Mouse (Mus musculus) intestine, postnatal 0 days (tissue): ENCODE measurements at regions not wholly inside any gene's neighbourhood (a gene's known extent, or its start where the extent isn't known, plus 50 kb on each side); places are given as distances from the start of the nearest gene placed in this dataset.

Experiments used
- ATAC-seq: fragments of 200-750 bp; cut with Nextera tagmentation; 2 replicates; pipeline ENCODE4 v1.8.0; 2017; ENCODE audit warnings: mild to moderate bottlenecking, moderate TSS enrichment, moderate library complexity
- H3K27ac ChIP-seq: fragments of 300-500 bp; sonication (generic); 2 replicates; pipeline ENCODE4 v1.5.1; 2014; ENCODE audit warnings: mild to moderate bottlenecking, low read depth, low read length, moderate library complexity
- H3K27me3 ChIP-seq: fragments of 300-500 bp; sonication (generic); replicated peaks from 2 replicates; pipeline ENCODE4 v1.6.1; 2014; ENCODE audit warnings: low read length, mixed read lengths; ENCODE audit not compliant: control insufficient read depth, insufficient read depth
- H3K36me3 ChIP-seq: fragments of 300-500 bp; sonication (generic); 2 replicates; pipeline ENCODE4 v1.6.1; 2014; ENCODE audit warnings: mild to moderate bottlenecking, moderate library complexity; ENCODE audit not compliant: control insufficient read depth, insufficient read depth
- H3K4me1 ChIP-seq: fragments of 300-500 bp; sonication (generic); replicated peaks from 2 replicates; pipeline ENCODE4 v1.6.1; 2014; ENCODE audit warnings: antibody characterized with exemption, low read length, mixed read lengths; ENCODE audit not compliant: control insufficient read depth, insufficient read depth
- H3K4me2 ChIP-seq: fragments of 300-500 bp; sonication (generic); replicated peaks from 2 replicates; pipeline ENCODE4 v1.6.1; 2014; ENCODE audit warnings: low read depth, mild to moderate bottlenecking, moderate library complexity
- H3K4me3 ChIP-seq: fragments of 300-500 bp; sonication (generic); 2 replicates; pipeline ENCODE4 v1.5.1; 2014; ENCODE audit warnings: low read depth, low read length
- H3K9ac ChIP-seq: fragments of 300-500 bp; sonication (generic); 2 replicates; pipeline ENCODE4 v1.6.1; 2014; ENCODE audit warnings: mild to moderate bottlenecking, low read depth, low read length
- H3K9me3 ChIP-seq: fragments of 300-500 bp; sonication (generic); 2 replicates; pipeline ENCODE4 v1.6.1; 2016; ENCODE audit warnings: mixed run types; ENCODE audit not compliant: control insufficient read depth
- CTCF ChIP-seq: sonication (generic); IDR thresholded peaks from 2 replicates; pipeline ENCODE4 v1.5.1; 2016; ENCODE audit warnings: low read depth, mild to moderate bottlenecking, control low read depth, antibody characterized with exemption, moderate library complexity
- WGBS: fragments of 180-500 bp; shearing (Covaris S2); extraction: QIAGEN DNeasy Blood & Tissue Kit; methylation state at CpG from one replicate; pipeline ENCODE4 v1.1.7; 2014; 5-methylcytosine and 5-hydroxymethylcytosine counted together

- Histone ChIP-seq H3K4me1 (no peaks in the 10 kb centered on the region), H3K36me3 (no peaks in the 10 kb centered on the region), H3K27me3 (no peaks in the 10 kb centered on the region), H3K9me3 (no peaks in the 10 kb centered on the region), H3K27ac (no peak overlapping the region), H3K9ac (no peak overlapping the region), H3K4me3 (no peak overlapping the region), H3K4me2 (no peak overlapping the region)
- no peak for TF ChIP-seq CTCF
- 66% methylated on average over 3 of the region's 3 CpGs for WGBS
- no peak for ATAC-seq
Observed at GRCm38 (mm10) chr1:34979350-34979749, 129.6 kb downstream of the Plekhb2 start.

- Histone ChIP-seq H3K4me1 (no peaks in the 10 kb centered on the region), H3K27me3 (no peaks in the 10 kb centered on the region), H3K4me3 (no peak overlapping the region), H3K4me2 (no peak overlapping the region), H3K9me3 (no peaks in the 10 kb centered on the region), H3K9ac (no peak overlapping the region), H3K36me3 (no peaks in the 10 kb centered on the region), H3K27ac (no peak overlapping the region)
- 86% methylated on average over 2 of the region's 2 CpGs for WGBS
- ATAC-seq, result no peak
- TF ChIP-seq CTCF, result no peak
Observed at GRCm38 (mm10) chr1:34981934-34982333, 132.2 kb downstream of the Plekhb2 start.

GRCm38 (mm10) chr1:34982966-34983365 lies 133.2 kb downstream of the Plekhb2 start:
- no peaks in the 10 kb centered on the region for H3K4me1 ChIP-seq
- no peak for ATAC-seq
- TF ChIP-seq CTCF, result no peak
- no peak overlapping the region for H3K4me3 ChIP-seq
- H3K4me2 ChIP-seq, result no peak overlapping the region
- H3K36me3 ChIP-seq, result no peaks in the 10 kb centered on the region
- WGBS, result 81% methylated on average over 2 of the region's 2 CpGs
- no peak overlapping the region for H3K27ac ChIP-seq
- H3K27me3 ChIP-seq, result no peaks in the 10 kb centered on the region
- no peaks in the 10 kb centered on the region for H3K9me3 ChIP-seq
- no peak overlapping the region for H3K9ac ChIP-seq

- H3K27me3 ChIP-seq, result no peaks in the 10 kb centered on the region
- H3K9me3 ChIP-seq, result no peaks in the 10 kb centered on the region
- no peak overlapping the region for H3K4me2 ChIP-seq
- H3K9ac ChIP-seq, result no peak overlapping the region
- no peak overlapping the region for H3K4me3 ChIP-seq
- H3K27ac ChIP-seq, result no peak overlapping the region
- no peaks in the 10 kb centered on the region for H3K36me3 ChIP-seq
- ATAC-seq, result no peak
- 86% methylated on average over 2 of the region's 2 CpGs for WGBS
- TF ChIP-seq CTCF, result no peak
- no peaks in the 10 kb centered on the region for H3K4me1 ChIP-seq
Observed at GRCm38 (mm10) chr1:34986861-34987260, 137.1 kb downstream of the Plekhb2 start.

GRCm38 (mm10) chr1:34987650-34988221 lies 138.0 kb downstream of the Plekhb2 start:
- TF ChIP-seq CTCF, result no peak

GRCm38 (mm10) chr1:34988225-34988624 lies 138.4 kb downstream of the Plekhb2 start:
- H3K4me1 ChIP-seq, result no peaks in the 10 kb centered on the region
- WGBS, result 75% methylated on average over 7 of the region's 7 CpGs
- no peak for ATAC-seq

More at GRCm38 (mm10) chr1:34987650-34988221, 138.0 kb downstream of the Plekhb2 start:
- H3K9me3 ChIP-seq, result no peaks in the 10 kb centered on the region
- H3K27me3 ChIP-seq, result no peaks in the 10 kb centered on the region
- H3K4me2 ChIP-seq, result no peak overlapping the region
- WGBS, result 73% methylated on average over 8 of the region's 8 CpGs
- no peaks in the 10 kb centered on the region for H3K4me1 ChIP-seq
- H3K9ac ChIP-seq, result no peak overlapping the region
- H3K27ac ChIP-seq, result no peak overlapping the region
- no peak for ATAC-seq
- no peaks in the 10 kb centered on the region for H3K36me3 ChIP-seq
- no peak overlapping the region for H3K4me3 ChIP-seq

GRCm38 (mm10) chr1:35000801-35001200 lies 151.0 kb downstream of the Plekhb2 start:
- no peaks in the 10 kb centered on the region for H3K27me3 ChIP-seq
- H3K4me2 ChIP-seq, result no peak overlapping the region
- 82% methylated on average over 1 of the region's 1 CpGs for WGBS

More at GRCm38 (mm10) chr1:34988225-34988624, 138.4 kb downstream of the Plekhb2 start:
- Histone ChIP-seq H3K4me2 (no peak overlapping the region), H3K36me3 (no peaks in the 10 kb centered on the region), H3K27me3 (no peaks in the 10 kb centered on the region), H3K9me3 (no peaks in the 10 kb centered on the region), H3K4me3 (no peak overlapping the region), H3K9ac (no peak overlapping the region), H3K27ac (no peak overlapping the region)
- peak; percentile 20; the same call in 1 of the 2 replicates for TF ChIP-seq CTCF

More at GRCm38 (mm10) chr1:35000801-35001200, 151.0 kb downstream of the Plekhb2 start:
- H3K36me3 ChIP-seq, result no peaks in the 10 kb centered on the region
- H3K9me3 ChIP-seq, result no peaks in the 10 kb centered on the region
- no peak overlapping the region for H3K4me3 ChIP-seq
- H3K9ac ChIP-seq, result no peak overlapping the region
- no peak overlapping the region for H3K27ac ChIP-seq
- TF ChIP-seq CTCF, result no peak
- no peak for ATAC-seq
- H3K4me1 ChIP-seq, result no peaks in the 10 kb centered on the region
